Mouse (Mus musculus): ENCODE measurements around the gene Xlr3c. TPM values are rescaled to one million over a fixed set of nuclear protein-coding genes. Genes with fewer than 3 reads are reported as not detected.
A peak's percentile ranks its signal among the peaks of the same experiment; 100 is the strongest.
"Not testable (repeated sequence)": the region's sequence is repeated elsewhere in the genome, so short reads cannot be mapped to it uniquely, and the experiment has no call there.

Gene Xlr3c
- total and polyA plus RNA-seq, 2 experiments from 2014 or later, result not detected

DNA sequence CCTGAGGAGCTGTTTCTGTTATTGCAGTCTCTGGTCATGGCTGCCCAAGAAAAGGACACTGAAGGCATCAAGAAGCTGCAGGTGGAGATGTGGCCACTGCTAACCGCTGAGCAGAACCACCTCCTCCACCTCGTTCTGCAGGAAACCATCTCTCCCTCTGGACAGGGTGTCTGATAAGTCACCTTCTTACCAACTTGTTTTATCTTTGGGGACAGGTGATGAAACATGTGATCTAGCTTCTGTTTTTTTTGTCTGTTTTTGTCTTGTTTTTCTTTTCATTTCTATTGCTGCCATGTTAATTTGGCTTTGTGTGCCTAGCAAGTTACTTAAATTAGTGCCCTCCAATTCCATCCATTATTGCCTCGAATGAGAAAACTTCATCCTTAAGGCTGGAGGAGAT lies 35.9 kb downstream of the Xlr3c start:
- TF ChIP-seq EP300 (IDR thresholded peaks at IDR 0.05; ENCODE audit: low read depth) (no peak), CTCF (IDR thresholded peaks at IDR 0.05; ENCODE audit: low read depth) (no peak)
- WGBS, result 25% methylated on average over 3 of the region's 3 CpGs
- DNase-seq (ENCODE audit: low spot score), result no peak
- Histone ChIP-seq H3K4me3 (ENCODE audit: low read depth, low read length) (peak overlapping the region; percentile 73), H3K27ac (ENCODE audit: low read depth) (no peak overlapping the region), H3K27me3 (ENCODE audit: control insufficient read depth, insufficient read depth, low read length) (no peaks in the 10 kb centered on the region), H3K9me3 (replicated peaks; ENCODE audit: control insufficient read depth, low read length) (no peaks in the 10 kb centered on the region), H3K9ac (replicated peaks; ENCODE audit: low read depth, low read length) (no peak overlapping the region), H3K4me2 (ENCODE audit: low read depth, low read length) (peak overlapping the region; percentile 83), H3K4me1 (ENCODE audit: control insufficient read depth, insufficient read depth) (no peaks in the 10 kb centered on the region), H3K36me3 (replicated peaks; ENCODE audit: control insufficient read depth, insufficient read depth, low read length) (no peaks in the 10 kb centered on the region)
- no peak for ATAC-seq (ENCODE audit: insufficient read depth, low read depth)

DNA sequence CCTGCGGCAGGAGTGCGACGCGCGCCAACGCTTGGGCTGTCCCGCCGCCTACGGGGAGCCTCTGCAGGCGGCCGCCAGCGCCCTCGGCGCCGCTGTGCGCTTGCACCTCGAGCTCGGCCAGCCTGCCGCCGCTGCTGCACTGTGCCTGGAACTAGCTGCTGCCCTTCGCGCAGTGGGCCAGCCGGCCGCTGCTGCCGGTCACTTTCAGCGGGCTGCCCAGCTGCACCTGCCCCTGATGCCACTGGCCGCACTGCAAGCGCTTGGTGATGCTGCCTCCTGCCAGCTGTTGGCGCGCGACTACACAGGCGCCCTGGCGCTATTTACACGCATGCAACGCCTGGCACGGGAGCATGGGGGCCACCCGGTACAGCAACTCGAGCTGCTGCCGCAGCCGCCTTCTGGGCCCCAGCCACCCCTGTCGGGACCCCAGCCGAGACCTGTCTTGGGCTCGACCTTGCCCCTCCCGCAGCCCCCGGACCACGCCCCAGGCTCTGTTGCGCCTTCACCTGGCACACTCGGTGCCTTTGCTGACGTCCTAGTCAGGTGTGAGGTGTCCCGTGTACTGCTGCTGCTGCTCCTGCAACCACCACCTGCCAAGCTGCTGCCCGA lies 36.5 kb downstream of the Xlr3c start:
- H3K4me3 ChIP-seq (ENCODE audit: low read depth, low read length), result peak overlapping the region; percentile 73
- peak overlapping the region; percentile 83 for H3K4me2 ChIP-seq (ENCODE audit: low read depth, low read length)
- H3K36me3 ChIP-seq (replicated peaks; ENCODE audit: control insufficient read depth, insufficient read depth, low read length), result no peaks in the 10 kb centered on the region
- 23% methylated on average over 40 of the region's 51 CpGs for WGBS
- no peaks in the 10 kb centered on the region for H3K27me3 ChIP-seq (ENCODE audit: control insufficient read depth, insufficient read depth, low read length)
- peak; percentile 41 for DNase-seq (ENCODE audit: low spot score)
- H3K9me3 ChIP-seq (replicated peaks; ENCODE audit: control insufficient read depth, low read length), result no peaks in the 10 kb centered on the region
- ATAC-seq (ENCODE audit: insufficient read depth, low read depth), result peak; percentile 63
- H3K9ac ChIP-seq (replicated peaks; ENCODE audit: low read depth, low read length), result peak overlapping the region; percentile 65
- TF ChIP-seq EP300 (IDR thresholded peaks at IDR 0.05; ENCODE audit: low read depth), result no peak
- TF ChIP-seq CTCF (IDR thresholded peaks at IDR 0.05; ENCODE audit: low read depth), result no peak
- peak overlapping the region; percentile 91 for H3K27ac ChIP-seq (ENCODE audit: low read depth)
- no peaks in the 10 kb centered on the region for H3K4me1 ChIP-seq (ENCODE audit: control insufficient read depth, insufficient read depth)

DNA sequence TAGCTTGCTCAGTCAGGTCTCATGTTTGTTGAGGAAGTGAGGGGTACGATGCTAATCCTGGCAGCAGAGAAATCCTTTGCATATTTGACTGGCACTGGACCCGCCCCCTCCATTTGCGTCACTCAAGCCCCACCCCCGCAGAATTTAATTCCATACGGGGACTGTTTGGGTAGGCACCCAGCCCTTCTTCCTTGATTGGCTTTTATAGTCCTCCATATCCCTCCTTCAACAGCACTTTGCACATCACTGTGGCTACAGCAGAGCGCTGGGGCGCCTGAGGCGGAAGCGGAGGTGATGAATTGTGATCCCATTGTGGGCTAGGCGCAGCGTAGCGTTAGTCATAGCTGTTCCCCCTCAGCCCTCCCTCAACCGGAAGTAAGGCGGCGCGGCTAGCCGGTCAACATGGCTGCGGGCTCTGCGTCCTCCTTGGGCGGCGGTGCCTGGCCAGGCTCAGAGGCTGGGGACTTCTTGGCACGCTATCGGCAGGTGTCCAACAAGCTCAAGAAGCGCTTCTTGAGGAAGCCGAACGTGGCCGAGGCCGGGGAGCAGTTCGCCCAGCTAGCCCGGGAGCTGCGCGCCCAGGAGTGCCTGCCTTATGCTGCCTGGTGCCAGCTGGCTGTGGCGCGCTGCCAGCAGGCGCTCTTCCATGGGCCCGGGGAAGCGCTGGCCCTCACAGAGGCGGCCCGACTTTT lies 37.1 kb downstream of the Xlr3c start, which contains the start of gene F8a:
Gene F8a, plus strand, starts transcription at position 378 of the 692 bp plus-strand sequence.
- peak; percentile 82 for DNase-seq (ENCODE audit: low spot score)
- WGBS, result 15% methylated on average over 36 of the region's 39 CpGs
- Histone ChIP-seq H3K27ac (ENCODE audit: low read depth) (peak within 1 kb of the TSS; percentile 91), H3K4me3 (ENCODE audit: low read depth, low read length) (peak within 1 kb of the TSS; percentile 73), H3K4me2 (ENCODE audit: low read depth, low read length) (peak within 1 kb of the TSS; percentile 83), H3K36me3 (replicated peaks; ENCODE audit: control insufficient read depth, insufficient read depth, low read length) (no peaks in the 10 kb centered on the region), H3K9ac (replicated peaks; ENCODE audit: low read depth, low read length) (peak within 1 kb of the TSS; percentile 65), H3K4me1 (ENCODE audit: control insufficient read depth, insufficient read depth) (no peaks in the 10 kb centered on the region), H3K9me3 (replicated peaks; ENCODE audit: control insufficient read depth, low read length) (no peaks in the 10 kb centered on the region), H3K27me3 (ENCODE audit: control insufficient read depth, insufficient read depth, low read length) (no peaks in the 10 kb centered on the region)
- ATAC-seq (ENCODE audit: insufficient read depth, low read depth), result peak; percentile 95
- TF ChIP-seq EP300 (IDR thresholded peaks at IDR 0.05; ENCODE audit: low read depth) (no peak), CTCF (IDR thresholded peaks at IDR 0.05; ENCODE audit: low read depth) (no peak)

DNA sequence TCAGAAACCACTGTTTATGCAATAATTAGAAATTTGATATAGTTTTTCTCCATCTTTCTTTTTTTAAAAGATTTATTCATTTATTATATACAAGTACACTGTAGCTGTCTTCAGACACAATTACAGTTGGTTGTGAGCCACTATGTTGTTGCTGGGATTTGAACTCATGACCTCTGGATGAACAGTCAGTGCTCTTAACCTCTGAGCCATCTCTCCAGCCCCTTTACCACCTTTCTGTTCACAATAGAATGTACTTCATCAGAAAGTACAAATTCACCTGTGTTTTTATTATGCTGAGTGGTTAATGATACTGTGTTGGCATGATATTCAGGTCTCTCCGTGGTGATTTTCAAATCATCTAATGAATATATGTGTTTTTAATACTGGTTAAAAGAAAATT lies 39.8 kb downstream of the Xlr3c start:
- no peaks in the 10 kb centered on the region for H3K36me3 ChIP-seq (replicated peaks; ENCODE audit: control insufficient read depth, insufficient read depth, low read length)
- no peaks in the 10 kb centered on the region for H3K27me3 ChIP-seq (ENCODE audit: control insufficient read depth, insufficient read depth, low read length)
- WGBS, result 56% methylated on average over 1 of the region's 1 CpGs
- no peak overlapping the region for H3K27ac ChIP-seq (ENCODE audit: low read depth)
- H3K4me3 ChIP-seq (ENCODE audit: low read depth, low read length), result no peak overlapping the region
- DNase-seq (ENCODE audit: low spot score) (no peak), ATAC-seq (ENCODE audit: insufficient read depth, low read depth) (no peak)
- H3K4me2 ChIP-seq (ENCODE audit: low read depth, low read length), result no peak overlapping the region
- TF ChIP-seq CTCF (IDR thresholded peaks at IDR 0.05; ENCODE audit: low read depth) (no peak), EP300 (IDR thresholded peaks at IDR 0.05; ENCODE audit: low read depth) (no peak)
- H3K4me1 ChIP-seq (ENCODE audit: control insufficient read depth, insufficient read depth), result no peaks in the 10 kb centered on the region
- H3K9me3 ChIP-seq (replicated peaks; ENCODE audit: control insufficient read depth, low read length), result no peaks in the 10 kb centered on the region
- no peak overlapping the region for H3K9ac ChIP-seq (replicated peaks; ENCODE audit: low read depth, low read length)

DNA sequence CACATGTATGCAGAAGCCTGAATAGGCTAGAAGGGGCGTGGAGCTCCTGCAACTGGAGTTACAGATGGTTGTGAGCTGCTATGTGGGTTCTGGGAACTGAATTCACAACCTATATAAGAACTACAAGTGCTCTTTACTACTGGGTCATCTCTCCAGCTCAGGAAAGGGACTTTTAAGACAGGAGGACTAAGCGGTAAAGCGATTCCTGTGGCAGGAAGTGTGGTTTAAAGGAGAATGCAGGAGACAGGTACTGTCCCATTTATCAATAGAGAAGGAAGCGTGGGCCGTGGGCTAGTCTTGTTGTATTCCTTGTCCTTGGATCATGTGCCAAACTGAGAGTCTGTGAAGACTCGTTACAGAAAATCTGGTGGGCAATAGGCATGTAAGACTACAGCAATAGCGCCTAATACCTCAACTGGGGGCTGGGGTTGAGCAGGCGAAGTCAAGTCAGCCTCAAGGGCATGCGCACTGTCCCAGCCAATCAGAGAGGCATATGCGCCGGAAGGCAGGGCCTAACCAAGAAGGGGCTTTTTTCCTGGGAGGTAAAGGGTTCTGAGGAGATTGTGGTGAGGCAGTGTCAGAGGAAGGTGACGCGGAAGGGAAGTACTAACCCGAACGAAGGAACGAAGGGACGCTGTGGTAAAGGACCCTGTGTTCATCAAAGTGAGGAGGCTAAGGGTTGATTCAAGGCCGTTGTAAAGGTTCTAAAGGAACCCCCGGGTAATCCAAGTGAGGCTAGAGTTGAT lies 51.2 kb downstream of the Xlr3c start, which contains the start of gene Xlr4b:
Gene Xlr4b, plus strand, starts transcription at position 515 of the 746 bp plus-strand sequence.
- WGBS, result 67% methylated on average over 11 of the region's 19 CpGs
- not testable (repeated sequence) for H3K9ac ChIP-seq (replicated peaks; ENCODE audit: low read depth, low read length); H3K4me2 ChIP-seq (ENCODE audit: low read depth, low read length); ATAC-seq (ENCODE audit: insufficient read depth, low read depth); H3K27me3 ChIP-seq (ENCODE audit: control insufficient read depth, insufficient read depth, low read length); H3K27ac ChIP-seq (ENCODE audit: low read depth); H3K4me3 ChIP-seq (ENCODE audit: low read depth, low read length); DNase-seq (ENCODE audit: low spot score); H3K36me3 ChIP-seq (replicated peaks; ENCODE audit: control insufficient read depth, insufficient read depth, low read length); H3K9me3 ChIP-seq (replicated peaks; ENCODE audit: control insufficient read depth, low read length); H3K4me1 ChIP-seq (ENCODE audit: control insufficient read depth, insufficient read depth)

Other genes with a start within 250 kb of the Xlr3c start
- not detected in 2 replicates for gene Pnma5, start 228.3 kb downstream of the Xlr3c start, total RNA-seq (2014; rRNA removed; ENCODE audit: low replicate concordance)
- not detected in 2 replicates for gene Pnma5, start 228.3 kb downstream of the Xlr3c start, polyA plus RNA-seq (2015; fragmentation: Nextera tagmentation; extraction: Ambion mirVana)
- not detected in 2 replicates for gene Pnma3, start 200.6 kb downstream of the Xlr3c start, total RNA-seq (2014; rRNA removed; ENCODE audit: low replicate concordance)
- gene Pnma3, start 200.6 kb downstream of the Xlr3c start, polyA plus RNA-seq (2015; fragmentation: Nextera tagmentation; extraction: Ambion mirVana), result not detected in 2 replicates
- gene Xlr4a, start 182.9 kb downstream of the Xlr3c start, total RNA-seq (2014; rRNA removed; ENCODE audit: low replicate concordance), result 0.23 TPM in 1 of 2 replicates, not detected in the other
- 2.2 TPM in 1 of 2 replicates, not detected in the other for gene Xlr4a, start 182.9 kb downstream of the Xlr3c start, polyA plus RNA-seq (2015; fragmentation: Nextera tagmentation; extraction: Ambion mirVana)
- 9.2 TPM in 1 of 2 replicates, not detected in the other for gene Xlr3a, start 168.3 kb downstream of the Xlr3c start, total RNA-seq (2014; rRNA removed; ENCODE audit: low replicate concordance)
- 0.34 and 2.3 TPM in 2 replicates for gene Xlr3a, start 168.3 kb downstream of the Xlr3c start, polyA plus RNA-seq (2015; fragmentation: Nextera tagmentation; extraction: Ambion mirVana)
- not detected in 2 replicates for gene Gm14685, start 148.3 kb downstream of the Xlr3c start, total RNA-seq (2014; rRNA removed; ENCODE audit: low replicate concordance)
- not detected in 2 replicates for gene Gm14685, start 148.3 kb downstream of the Xlr3c start, polyA plus RNA-seq (2015; fragmentation: Nextera tagmentation; extraction: Ambion mirVana)
- not detected in 2 replicates for gene Xlr5b, start 116.6 kb downstream of the Xlr3c start, total RNA-seq (2014; rRNA removed; ENCODE audit: low replicate concordance)
- not detected in 2 replicates for gene Xlr5b, start 116.6 kb downstream of the Xlr3c start, polyA plus RNA-seq (2015; fragmentation: Nextera tagmentation; extraction: Ambion mirVana)
- gene DXBay18, start 115.9 kb downstream of the Xlr3c start, total RNA-seq (2014; rRNA removed; ENCODE audit: low replicate concordance), result not detected in 2 replicates
- not detected in 2 replicates for gene DXBay18, start 115.9 kb downstream of the Xlr3c start, polyA plus RNA-seq (2015; fragmentation: Nextera tagmentation; extraction: Ambion mirVana)
- not detected in 2 replicates for gene Spin2d, start 88.4 kb downstream of the Xlr3c start, total RNA-seq (2014; rRNA removed; ENCODE audit: low replicate concordance)
- not detected in 2 replicates for gene Spin2d, start 88.4 kb downstream of the Xlr3c start, polyA plus RNA-seq (2015; fragmentation: Nextera tagmentation; extraction: Ambion mirVana)
- 2.3 TPM in 1 of 2 replicates, not detected in the other for gene Xlr3b, start 73.2 kb downstream of the Xlr3c start, total RNA-seq (2014; rRNA removed; ENCODE audit: low replicate concordance)
- 1.0 and 4.1 TPM in 2 replicates for gene Xlr3b, start 73.2 kb downstream of the Xlr3c start, polyA plus RNA-seq (2015; fragmentation: Nextera tagmentation; extraction: Ambion mirVana)
- gene Xlr4b, start 51.1 kb downstream of the Xlr3c start, total RNA-seq (2014; rRNA removed; ENCODE audit: low replicate concordance), result not detected in 2 replicates
- 0.90 TPM in 1 of 2 replicates, not detected in the other for gene Xlr4b, start 51.1 kb downstream of the Xlr3c start, polyA plus RNA-seq (2015; fragmentation: Nextera tagmentation; extraction: Ambion mirVana)
- gene F8a, start 37.1 kb downstream of the Xlr3c start, total RNA-seq (2014; rRNA removed; ENCODE audit: low replicate concordance), result 16.0 and 20.7 TPM in 2 replicates
- gene F8a, start 37.1 kb downstream of the Xlr3c start, polyA plus RNA-seq (2015; fragmentation: Nextera tagmentation; extraction: Ambion mirVana), result 12.3 and 12.4 TPM in 2 replicates
- not detected in 2 replicates for gene Xlr4c, start 22.3 kb downstream of the Xlr3c start, total RNA-seq (2014; rRNA removed; ENCODE audit: low replicate concordance)
- gene Xlr4c, start 22.3 kb downstream of the Xlr3c start, polyA plus RNA-seq (2015; fragmentation: Nextera tagmentation; extraction: Ambion mirVana), result 0.38 TPM in 1 of 2 replicates, not detected in the other
- gene Xlr5a, start 27.6 kb upstream of the Xlr3c start, total RNA-seq (2014; rRNA removed; ENCODE audit: low replicate concordance), result not detected in 2 replicates
- gene Xlr5a, start 27.6 kb upstream of the Xlr3c start, polyA plus RNA-seq (2015; fragmentation: Nextera tagmentation; extraction: Ambion mirVana), result not detected in 2 replicates
- gene Xlr5c, start 27.6 kb upstream of the Xlr3c start, total RNA-seq (2014; rRNA removed; ENCODE audit: low replicate concordance), result not detected in 2 replicates
- gene Xlr5c, start 27.6 kb upstream of the Xlr3c start, polyA plus RNA-seq (2015; fragmentation: Nextera tagmentation; extraction: Ambion mirVana), result not detected in 2 replicates
- gene Gm45015, start 71.5 kb upstream of the Xlr3c start, total RNA-seq (2014; rRNA removed; ENCODE audit: low replicate concordance), result not detected in 2 replicates
- gene Gm45015, start 71.5 kb upstream of the Xlr3c start, polyA plus RNA-seq (2015; fragmentation: Nextera tagmentation; extraction: Ambion mirVana), result not detected in 2 replicates
- gene Zfp275, start 77.2 kb upstream of the Xlr3c start, total RNA-seq (2014; rRNA removed; ENCODE audit: low replicate concordance), result 25.4 and 28.8 TPM in 2 replicates
- gene Zfp275, start 77.2 kb upstream of the Xlr3c start, polyA plus RNA-seq (2015; fragmentation: Nextera tagmentation; extraction: Ambion mirVana), result 3.2 and 3.3 TPM in 2 replicates
- gene Gm18336, start 133.3 kb upstream of the Xlr3c start, total RNA-seq (2014; rRNA removed; ENCODE audit: low replicate concordance), result not detected in 2 replicates
- gene Gm18336, start 133.3 kb upstream of the Xlr3c start, polyA plus RNA-seq (2015; fragmentation: Nextera tagmentation; extraction: Ambion mirVana), result not detected in 2 replicates
- 0.76 TPM in 1 of 2 replicates, not detected in the other for gene Zfp92, start 145.7 kb upstream of the Xlr3c start, total RNA-seq (2014; rRNA removed; ENCODE audit: low replicate concordance)
- not detected in 2 replicates for gene Zfp92, start 145.7 kb upstream of the Xlr3c start, polyA plus RNA-seq (2015; fragmentation: Nextera tagmentation; extraction: Ambion mirVana)
- not detected in 2 replicates for gene Trex2, start 170.0 kb upstream of the Xlr3c start, total RNA-seq (2014; rRNA removed; ENCODE audit: low replicate concordance)
- not detected in 2 replicates for gene Trex2, start 170.0 kb upstream of the Xlr3c start, polyA plus RNA-seq (2015; fragmentation: Nextera tagmentation; extraction: Ambion mirVana)
- 15.6 and 23.2 TPM in 2 replicates for gene Haus7, start 193.7 kb upstream of the Xlr3c start, total RNA-seq (2014; rRNA removed; ENCODE audit: low replicate concordance)
- 33.3 and 34.7 TPM in 2 replicates for gene Haus7, start 193.7 kb upstream of the Xlr3c start, polyA plus RNA-seq (2015; fragmentation: Nextera tagmentation; extraction: Ambion mirVana)
- gene Bgn, start 218.2 kb upstream of the Xlr3c start, total RNA-seq (2014; rRNA removed; ENCODE audit: low replicate concordance), result 198 and 304 TPM in 2 replicates
- 61.6 and 64.1 TPM in 2 replicates for gene Bgn, start 218.2 kb upstream of the Xlr3c start, polyA plus RNA-seq (2015; fragmentation: Nextera tagmentation; extraction: Ambion mirVana)
- 0.53 and 1.1 TPM in 2 replicates for gene Atp2b3, start 237.7 kb upstream of the Xlr3c start, total RNA-seq (2014; rRNA removed; ENCODE audit: low replicate concordance)
- 0.14 and 0.20 TPM in 2 replicates for gene Atp2b3, start 237.7 kb upstream of the Xlr3c start, polyA plus RNA-seq (2015; fragmentation: Nextera tagmentation; extraction: Ambion mirVana)

Data from heart, postnatal 0 days (tissue).